Mouse (Mus musculus) adrenal gland, adult 2 months (tissue): ENCODE measurements around the gene Epha8. TPM values are rescaled to one million over a fixed set of nuclear protein-coding genes. Genes with fewer than 3 reads are reported as not detected.

Source experiments
- DNase-seq: peaks from one replicate; pipeline ENCODE4 v3.0.0; 2021
- polyA plus RNA-seq: library from polyadenylated mRNA; depleted of rRNA; stranded (reverse); fragments of >200 nt; gene quantifications from 2 replicates; pipeline ENCODE4 v1.2.3, GENCODE M21; 2012
- total RNA-seq, 2 experiments: library from RNA; stranded (reverse); gene quantifications; 2 replicates each; pipeline ENCODE4 v1.2.3; 2021

The Epha8 gene
- total and polyA plus RNA-seq, 3 experiments, result 0.12 to 0.55 (median 0.49) TPM

GRCm38 (mm10) chr4:136954562-136954961, 2.1 kb downstream of the Epha8 start:
- no peak for DNase-seq

- no peak for DNase-seq
These were observed 7.2 kb downstream of the Epha8 start for GRCm38 (mm10) chr4:136949266-136949989.

- DNase-seq, result no peak
These were observed 11.2 kb downstream of the Epha8 start for GRCm38 (mm10) chr4:136945397-136945796.

- peak; percentile 19 for DNase-seq
These were observed 11.9 kb downstream of the Epha8 start for GRCm38 (mm10) chr4:136944558-136945350.

- no peak for DNase-seq
These were observed 13.4 kb downstream of the Epha8 start for GRCm38 (mm10) chr4:136943175-136943574.

GRCm38 (mm10) chr4:136942761-136943160, 13.9 kb downstream of the Epha8 start:
- no peak for DNase-seq

GRCm38 (mm10) chr4:136937935-136938334, 18.7 kb downstream of the Epha8 start:
- no peak for DNase-seq

GRCm38 (mm10) chr4:136937344-136937743, 19.3 kb downstream of the Epha8 start:
- no peak for DNase-seq

GRCm38 (mm10) chr4:136934746-136935613, 21.6 kb downstream of the Epha8 start:
- no peak for DNase-seq

- DNase-seq, result no peak
These were observed 26.1 kb downstream of the Epha8 start for GRCm38 (mm10) chr4:136930474-136930873.

GRCm38 (mm10) chr4:136928928-136929327, 27.7 kb downstream of the Epha8 start:
- DNase-seq, result peak; percentile 33

- DNase-seq, result peak; percentile 30
These were observed 30.8 kb downstream of the Epha8 start for GRCm38 (mm10) chr4:136925804-136926203.

- DNase-seq, result peak; percentile 73
These were observed 32.1 kb downstream of the Epha8 start for GRCm38 (mm10) chr4:136924529-136924928.

GRCm38 (mm10) chr4:136919526-136919925, 37.1 kb downstream of the Epha8 start:
- no peak for DNase-seq

- DNase-seq, result no peak
These were observed 37.8 kb downstream of the Epha8 start for GRCm38 (mm10) chr4:136918834-136919233.

GRCm38 (mm10) chr4:136917165-136917524, 39.5 kb downstream of the Epha8 start:
- no peak for DNase-seq

- DNase-seq, result no peak
These were observed 40.1 kb downstream of the Epha8 start for GRCm38 (mm10) chr4:136916359-136917164.

GRCm38 (mm10) chr4:136912841-136913240, 43.8 kb downstream of the Epha8 start:
- DNase-seq, result no peak

- DNase-seq, result no peak
These were observed 44.8 kb downstream of the Epha8 start for GRCm38 (mm10) chr4:136911804-136912203.

- no peak for DNase-seq
These were observed 45.4 kb downstream of the Epha8 start for GRCm38 (mm10) chr4:136911211-136911646.

- DNase-seq, result no peak
These were observed 48.8 kb downstream of the Epha8 start for GRCm38 (mm10) chr4:136907809-136908208.
